Mouse (Mus musculus) embryonic fibroblast, embryonic 13.5 days (primary cell): ENCODE results near the gene Wif1.

Source experiments
- CTCF ChIP-seq: IDR thresholded peaks from 2 replicates; pipeline ENCODE4 v1.5.1; 2011; ENCODE audit warnings: mild to moderate bottlenecking, control low read depth, low read length, moderate library complexity, borderline replicate concordance; ENCODE audit not compliant: insufficient read depth
- POLR2A ChIP-seq: IDR thresholded peaks from 2 replicates; pipeline ENCODE4 v1.6.1; 2011; ENCODE audit warnings: low read depth, mild to moderate bottlenecking, control low read depth, low read length, moderate library complexity

- TF ChIP-seq CTCF (no peak), POLR2A (no peak)
Measured at GRCm38 (mm10) chr10:121011496-121011895, 22.3 kb upstream of the Wif1 start.
